9 mouse cellular contexts compared by ENCODE assay signal in genomic region chr5:30114761-30115140, GRCm38 (mm10). TPM values are rescaled to one million over a fixed set of nuclear protein-coding genes. Genes with fewer than 3 reads are reported as not detected.
DNase-seq lines count a peak whose midpoint lies in the region; ATAC-seq lines count a peak whose summit lies in the region.
"Had no signal": no experiment of that assay in that cellular context is flagged by ENCODE, and none has a peak within 500 bp of the region (broad histone marks: within the 10 kb centered on the region; RNA-seq: fewer than 3 reads in every experiment).

No protein-coding gene starts in this region.

- H3K9me3 ChIP-seq in kidney, embryonic 15.5 days (replicated peaks) = no peaks in the 10 kb centered on the region
- H3K9me3 ChIP-seq in embryonic facial prominence, embryonic 10.5 days = no peaks in the 10 kb centered on the region
- no peaks in the 10 kb centered on the region for H3K9me3 ChIP-seq in hindbrain, embryonic 14.5 days (ENCODE audit: control insufficient read depth, low read length)
- H3K9me3 ChIP-seq in midbrain, embryonic 14.5 days (ENCODE audit: control insufficient read depth, low read length) = no peaks in the 10 kb centered on the region

- peak overlapping the region; percentile 61 for H3K4me3 ChIP-seq in kidney, embryonic 15.5 days (replicated peaks)
- peak overlapping the region; percentile 58 for H3K4me3 ChIP-seq in embryonic facial prominence, embryonic 10.5 days
- H3K4me3 ChIP-seq in hindbrain, embryonic 14.5 days (replicated peaks; ENCODE audit: low read length) = peak overlapping the region; percentile 48
- H3K4me3 ChIP-seq in midbrain, embryonic 14.5 days (replicated peaks; ENCODE audit: low read depth, low read length) = peak overlapping the region; percentile 44

- no peak overlapping the region for H3K27ac ChIP-seq in kidney, embryonic 15.5 days
- H3K27ac ChIP-seq in embryonic facial prominence, embryonic 10.5 days (replicated peaks) = peak overlapping the region; percentile 80; the same call in 1 of the 2 replicates
- no peak overlapping the region for H3K27ac ChIP-seq in hindbrain, embryonic 14.5 days
- H3K27ac ChIP-seq in midbrain, embryonic 14.5 days (replicated peaks; ENCODE audit: low read depth, low read length) = no peak overlapping the region

- H3K4me1 ChIP-seq in kidney, embryonic 15.5 days = peaks cover 49% of the 10 kb centered on the region
- H3K4me1 ChIP-seq in embryonic facial prominence, embryonic 10.5 days = peaks cover 40% of the 10 kb centered on the region
- H3K4me1 ChIP-seq in hindbrain, embryonic 14.5 days (replicated peaks; ENCODE audit: control insufficient read depth, insufficient read depth, low read length) = peaks cover 22% of the 10 kb centered on the region
- peaks cover 30% of the 10 kb centered on the region for H3K4me1 ChIP-seq in midbrain, embryonic 14.5 days (ENCODE audit: control insufficient read depth, insufficient read depth, low read length)

- peak overlapping the region; percentile 58 for H3K9ac ChIP-seq in kidney, embryonic 15.5 days
- peak overlapping the region; percentile 60 for H3K9ac ChIP-seq in hindbrain, embryonic 14.5 days
- H3K9ac ChIP-seq in midbrain, embryonic 14.5 days (replicated peaks; ENCODE audit: low read length) = peak overlapping the region; percentile 64

- peak overlapping the region; percentile 97 for H3K4me2 ChIP-seq in kidney, embryonic 15.5 days
- peak overlapping the region; percentile 72 for H3K4me2 ChIP-seq in hindbrain, embryonic 14.5 days (replicated peaks)
- H3K4me2 ChIP-seq in midbrain, embryonic 14.5 days (ENCODE audit: low read length) = peak overlapping the region; percentile 66

- H3K27me3 ChIP-seq in kidney, embryonic 15.5 days = peaks cover 58% of the 10 kb centered on the region
- H3K27me3 ChIP-seq in embryonic facial prominence, embryonic 10.5 days (replicated peaks; ENCODE audit: low read depth, poor library complexity, severe bottlenecking) = peaks cover 72% of the 10 kb centered on the region
- peaks cover 10% of the 10 kb centered on the region; the same call in 1 of the 2 replicates for H3K27me3 ChIP-seq in hindbrain, embryonic 14.5 days (ENCODE audit: control insufficient read depth, insufficient read depth, low read length)
- H3K27me3 ChIP-seq in midbrain, embryonic 14.5 days (ENCODE audit: control insufficient read depth, insufficient read depth, low read length) = peaks cover 7% of the 10 kb centered on the region; the same call in 1 of the 2 replicates

- WGBS in kidney, embryonic 15.5 days = under 1% methylated on average over 28 of the region's 28 CpGs
- WGBS in embryonic facial prominence, embryonic 10.5 days = 2% methylated on average over 28 of the region's 28 CpGs
- WGBS in hindbrain, embryonic 14.5 days = 5% methylated on average over 28 of the region's 28 CpGs
- 7% methylated on average over 28 of the region's 28 CpGs for WGBS in midbrain, embryonic 14.5 days

- DNase-seq in kidney, adult 18-20 months = no peak
- DNase-seq in embryonic facial prominence, embryonic 10.5 days (ENCODE audit: low spot score) = no peak
- DNase-seq in hindbrain, embryonic 14.5 days (ENCODE audit: low spot score) = no peak
- no peak for DNase-seq in midbrain, embryonic 14.5 days
- no peak for DNase-seq in spleen, postnatal 10 days (ENCODE audit: low spot score in 2 of 2)
- DNase-seq in thymus, postnatal 0 days (ENCODE audit: low spot score) = no peak

- H3K36me3 ChIP-seq in kidney, embryonic 15.5 days = peaks cover 27% of the 10 kb centered on the region
- H3K36me3 ChIP-seq in embryonic facial prominence, embryonic 10.5 days (replicated peaks) = peaks cover 40% of the 10 kb centered on the region
- peaks cover 44% of the 10 kb centered on the region for H3K36me3 ChIP-seq in hindbrain, embryonic 14.5 days (replicated peaks; ENCODE audit: control insufficient read depth, insufficient read depth)
- H3K36me3 ChIP-seq in midbrain, embryonic 14.5 days (ENCODE audit: control insufficient read depth, insufficient read depth, low read length) = peaks cover 47% of the 10 kb centered on the region

- peak; percentile 8 for ATAC-seq in kidney, embryonic 15.5 days (replicated peaks; ENCODE audit: low FRiP score)
- no peak for ATAC-seq in hindbrain, embryonic 14.5 days (ENCODE audit: low FRiP score)
- peak; percentile 4; the same call in 1 of the 2 replicates for ATAC-seq in midbrain, embryonic 14.5 days (ENCODE audit: low FRiP score, low TSS enrichment)
- no peak for ATAC-seq in granulocyte monocyte progenitor cell, adult 5-6 weeks (replicated peaks; ENCODE audit: poor library complexity, severe bottlenecking)

RNA-seq across cellular contexts. Expression of gene 3110082J24Rik, which starts 8.9 kb away (rescaled TPM):
- polyA plus RNA-seq in kidney, embryonic 15.5 days (2015; fragmentation: Nextera tagmentation; extraction: Ambion mirVana) = not detected in 2 replicates
- 0.54 and 0.65 TPM in 2 replicates for polyA plus RNA-seq in embryonic facial prominence, embryonic 10.5 days (2016; fragmentation: Nextera tagmentation; extraction: Ambion mirVana)
- 3.3 and 5.2 TPM in 2 replicates for polyA plus RNA-seq in hindbrain, embryonic 14.5 days (2014; fragmentation: Nextera tagmentation; extraction: Ambion mirVana)
- polyA plus RNA-seq in midbrain, embryonic 14.5 days (2014; fragmentation: Nextera tagmentation; extraction: Ambion mirVana) = 6.0 and 6.5 TPM in 2 replicates
- not detected in 2 replicates for total RNA-seq in granulocyte monocyte progenitor cell, adult 5-6 weeks (2014; fragmentation: Nextera tagmentation)
- not detected in 2 replicates for total RNA-seq in granulocyte monocyte progenitor cell, adult 5-6 weeks (2017)
- polyA plus RNA-seq in thymus, postnatal 0 days (2015; fragmentation: Nextera tagmentation; extraction: Ambion mirVana) = not detected in 2 replicates
- total RNA-seq: monocyte, adult 5-6 weeks had no signal

RNA-seq across cellular contexts. Expression of gene Garem2, which starts 9.8 kb away (rescaled TPM):
- 0.55 and 0.62 TPM in 2 replicates for polyA plus RNA-seq in kidney, embryonic 15.5 days (2015; fragmentation: Nextera tagmentation; extraction: Ambion mirVana)
- polyA plus RNA-seq in embryonic facial prominence, embryonic 10.5 days (2016; fragmentation: Nextera tagmentation; extraction: Ambion mirVana) = 1.7 and 2.1 TPM in 2 replicates
- polyA plus RNA-seq in hindbrain, embryonic 14.5 days (2014; fragmentation: Nextera tagmentation; extraction: Ambion mirVana) = 13.4 TPM in 2 replicates
- polyA plus RNA-seq in midbrain, embryonic 14.5 days (2014; fragmentation: Nextera tagmentation; extraction: Ambion mirVana) = 14.3 and 17.2 TPM in 2 replicates
- not detected in 2 replicates for total RNA-seq in granulocyte monocyte progenitor cell, adult 5-6 weeks (2014; fragmentation: Nextera tagmentation)
- not detected in 2 replicates for total RNA-seq in granulocyte monocyte progenitor cell, adult 5-6 weeks (2017)
- polyA plus RNA-seq in thymus, postnatal 0 days (2015; fragmentation: Nextera tagmentation; extraction: Ambion mirVana) = 0.05 and 0.09 TPM in 2 replicates
- total RNA-seq: monocyte, adult 5-6 weeks had no signal

RNA-seq across cellular contexts. Expression of gene Hadha, which starts 40.2 kb away (rescaled TPM):
- 149 and 156 TPM in 2 replicates for polyA plus RNA-seq in kidney, embryonic 15.5 days (2015; fragmentation: Nextera tagmentation; extraction: Ambion mirVana)
- 102 and 114 TPM in 2 replicates for polyA plus RNA-seq in embryonic facial prominence, embryonic 10.5 days (2016; fragmentation: Nextera tagmentation; extraction: Ambion mirVana)
- 57.5 and 62.2 TPM in 2 replicates for polyA plus RNA-seq in hindbrain, embryonic 14.5 days (2014; fragmentation: Nextera tagmentation; extraction: Ambion mirVana)
- 50.4 and 61.7 TPM in 2 replicates for polyA plus RNA-seq in midbrain, embryonic 14.5 days (2014; fragmentation: Nextera tagmentation; extraction: Ambion mirVana)
- total RNA-seq in granulocyte monocyte progenitor cell, adult 5-6 weeks (2014; fragmentation: Nextera tagmentation) = 91.8 and 97.8 TPM in 2 replicates
- 128 and 147 TPM in 2 replicates for total RNA-seq in granulocyte monocyte progenitor cell, adult 5-6 weeks (2017)
- 111 and 124 TPM in 2 replicates for polyA plus RNA-seq in thymus, postnatal 0 days (2015; fragmentation: Nextera tagmentation; extraction: Ambion mirVana)

RNA-seq across cellular contexts. Expression of gene Hadhb, which starts 40.3 kb away (rescaled TPM):
- 157 TPM in 2 replicates for polyA plus RNA-seq in kidney, embryonic 15.5 days (2015; fragmentation: Nextera tagmentation; extraction: Ambion mirVana)
- 107 and 109 TPM in 2 replicates for polyA plus RNA-seq in embryonic facial prominence, embryonic 10.5 days (2016; fragmentation: Nextera tagmentation; extraction: Ambion mirVana)
- 62.3 and 63.8 TPM in 2 replicates for polyA plus RNA-seq in hindbrain, embryonic 14.5 days (2014; fragmentation: Nextera tagmentation; extraction: Ambion mirVana)
- 46.2 and 57.0 TPM in 2 replicates for polyA plus RNA-seq in midbrain, embryonic 14.5 days (2014; fragmentation: Nextera tagmentation; extraction: Ambion mirVana)
- total RNA-seq in granulocyte monocyte progenitor cell, adult 5-6 weeks (2014; fragmentation: Nextera tagmentation) = 108 and 135 TPM in 2 replicates
- total RNA-seq in granulocyte monocyte progenitor cell, adult 5-6 weeks (2017) = 79.1 and 83.8 TPM in 2 replicates
- 182 and 193 TPM in 2 replicates for polyA plus RNA-seq in thymus, postnatal 0 days (2015; fragmentation: Nextera tagmentation; extraction: Ambion mirVana)

RNA-seq across cellular contexts. Expression of gene Tyms, which starts 41.3 kb away (rescaled TPM):
- polyA plus RNA-seq in kidney, embryonic 15.5 days (2015; fragmentation: Nextera tagmentation; extraction: Ambion mirVana) = 305 and 313 TPM in 2 replicates
- 379 and 382 TPM in 2 replicates for polyA plus RNA-seq in embryonic facial prominence, embryonic 10.5 days (2016; fragmentation: Nextera tagmentation; extraction: Ambion mirVana)
- polyA plus RNA-seq in hindbrain, embryonic 14.5 days (2014; fragmentation: Nextera tagmentation; extraction: Ambion mirVana) = 45.1 and 46.9 TPM in 2 replicates
- 45.2 and 63.6 TPM in 2 replicates for polyA plus RNA-seq in midbrain, embryonic 14.5 days (2014; fragmentation: Nextera tagmentation; extraction: Ambion mirVana)
- total RNA-seq in granulocyte monocyte progenitor cell, adult 5-6 weeks (2014; fragmentation: Nextera tagmentation) = 86.1 and 102 TPM in 2 replicates
- total RNA-seq in granulocyte monocyte progenitor cell, adult 5-6 weeks (2017) = 228 and 229 TPM in 2 replicates
- polyA plus RNA-seq in thymus, postnatal 0 days (2015; fragmentation: Nextera tagmentation; extraction: Ambion mirVana) = 292 and 327 TPM in 2 replicates

Comparison
In these comparisons a context has a peak if more than half of its experiments do, and no peak if none do; other contexts are left out.
1. ATAC-seq: peak in kidney, embryonic 15.5 days (single experiment) and midbrain, embryonic 14.5 days (single experiment); none in hindbrain, embryonic 14.5 days (single experiment) and granulocyte monocyte progenitor cell, adult 5-6 weeks (single experiment).
2. Peak in every context shown above with its lines, with median percentiles within 50 percentile points of each other: H3K4me2 ChIP-seq, H3K4me3 ChIP-seq and H3K9ac ChIP-seq.